Mouse (Mus musculus) megakaryocyte, embryonic 14.5 days (primary cell): ENCODE results near the gene Syne3. TPM values are rescaled to one million over a fixed set of nuclear protein-coding genes. Genes with fewer than 3 reads are reported as not detected.

ENCODE experiments used
- H3K27me3 ChIP-seq: replicated peaks from 2 replicates; pipeline ENCODE3; 2012; ENCODE audit warnings: inconsistent platforms
- H3K36me3 ChIP-seq: replicated peaks from 2 replicates; pipeline ENCODE3; 2012; ENCODE audit warnings: low read length, inconsistent platforms, mixed read lengths
- H3K4me1 ChIP-seq: 2 replicates; pipeline ENCODE4 v1.6.1; 2012; ENCODE audit warnings: inconsistent platforms
- H3K4me3 ChIP-seq: replicated peaks from 2 replicates; pipeline ENCODE3; 2012; ENCODE audit warnings: moderate library complexity, mild to moderate bottlenecking, inconsistent platforms
- H3K9me3 ChIP-seq: 2 replicates; pipeline ENCODE4 v1.6.1; 2012; ENCODE audit warnings: inconsistent platforms
- FLI1 ChIP-seq: IDR thresholded peaks from 2 replicates; pipeline ENCODE4 v1.6.1; 2012; ENCODE audit warnings: low read length, inconsistent platforms, mixed read lengths
- GATA1 ChIP-seq: IDR thresholded peaks from 3 replicates; pipeline ENCODE4 v1.6.1; 2012; ENCODE audit warnings: mixed read lengths, low read length, inconsistent platforms, borderline replicate concordance
- polyA plus RNA-seq: library from polyadenylated mRNA; stranded (reverse); fragments of >175 nt; gene quantifications from 2 replicates; pipeline ENCODE4 v1.2.3, GENCODE M21; 2012; ENCODE audit warnings: low replicate concordance; ENCODE audit not compliant: insufficient read depth

Gene Syne3
- polyA plus RNA-seq, 1 experiment, result 6.8 TPM

GRCm38 (mm10) chr12:104992838-104993237 lies 16.8 kb downstream of the Syne3 start:
- Histone ChIP-seq H3K36me3 (peaks cover 79% of the 10 kb centered on the region), H3K4me1 (peaks cover 99% of the 10 kb centered on the region), H3K9me3 (no peaks in the 10 kb centered on the region), H3K4me3 (no peak overlapping the region), H3K27me3 (no peaks in the 10 kb centered on the region)
- TF ChIP-seq GATA1, result no peak
- no peak for TF ChIP-seq FLI1

DNA sequence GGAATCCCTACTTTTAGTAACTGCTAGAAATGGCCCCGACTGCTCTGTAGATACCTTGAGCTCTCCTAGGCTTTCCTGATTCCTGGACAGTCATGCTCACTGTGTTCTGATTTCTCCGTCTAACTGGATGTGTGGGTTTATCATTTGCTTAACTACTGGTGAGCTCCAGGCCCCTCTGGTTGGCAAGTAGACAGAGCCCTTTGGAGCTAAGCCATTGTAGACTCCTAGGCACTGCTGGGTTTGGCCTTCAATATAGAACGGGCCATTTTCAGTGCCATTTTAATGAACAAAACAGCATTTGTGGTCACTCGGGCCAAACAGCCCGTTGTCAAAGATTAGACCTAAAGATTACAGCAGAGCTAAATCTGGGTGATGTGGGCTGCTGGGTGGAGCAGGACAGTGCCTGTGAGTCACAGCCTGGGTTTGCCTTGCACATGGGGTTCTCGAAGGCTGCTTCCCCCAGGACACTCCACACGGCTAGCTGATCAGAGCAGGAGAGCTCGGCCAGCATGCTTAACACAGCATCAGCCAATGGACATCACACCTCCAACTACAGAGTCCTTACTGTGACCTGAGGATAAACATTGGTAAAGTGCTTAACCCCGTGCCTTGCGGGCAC lies 17.4 kb downstream of the Syne3 start:
- Histone ChIP-seq H3K4me1 (peaks cover 99% of the 10 kb centered on the region), H3K36me3 (peaks cover 79% of the 10 kb centered on the region), H3K4me3 (peak overlapping the region; percentile 57), H3K27me3 (no peaks in the 10 kb centered on the region), H3K9me3 (no peaks in the 10 kb centered on the region)
- TF ChIP-seq GATA1 (no peak), FLI1 (no peak)

DNA sequence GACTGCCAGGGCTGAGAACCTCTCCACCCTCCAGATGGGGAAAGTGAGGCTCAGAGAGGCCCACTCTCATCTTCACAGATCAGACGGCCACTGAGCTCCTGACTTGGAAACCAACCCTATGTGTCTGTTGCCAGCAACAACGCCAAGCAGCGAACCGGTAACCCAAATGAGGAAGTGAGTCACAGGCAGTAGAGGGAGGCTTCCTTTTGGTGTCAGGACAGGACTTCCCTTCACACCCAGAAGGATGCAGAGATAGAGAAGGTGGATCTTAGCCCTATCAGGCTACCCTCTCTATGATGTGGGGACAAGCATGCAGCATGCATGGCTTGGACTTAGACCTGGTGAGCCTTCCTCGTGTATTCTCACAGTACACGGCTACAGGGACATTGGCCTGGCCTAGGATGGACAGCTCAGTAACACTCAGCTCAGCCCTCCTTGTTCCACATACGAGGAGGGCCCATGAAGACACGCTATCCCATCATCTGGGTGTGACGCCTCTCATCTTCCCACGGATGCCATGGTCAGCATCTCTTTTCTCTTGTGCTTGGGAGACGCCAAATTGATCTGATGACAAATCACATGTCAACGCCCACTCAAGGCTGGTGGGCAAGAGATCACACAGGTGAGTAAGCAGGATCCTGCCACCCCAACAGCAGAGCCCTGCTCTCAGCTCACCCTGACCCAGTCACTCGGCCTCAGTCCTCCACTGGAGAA lies 18.7 kb downstream of the Syne3 start:
- H3K36me3 ChIP-seq, result peaks cover 74% of the 10 kb centered on the region
- peak overlapping the region; percentile 80 for H3K4me3 ChIP-seq
- H3K4me1 ChIP-seq, result peaks cover 99% of the 10 kb centered on the region
- H3K27me3 ChIP-seq, result no peaks in the 10 kb centered on the region
- TF ChIP-seq FLI1 (no peak), GATA1 (no peak)
- H3K9me3 ChIP-seq, result no peaks in the 10 kb centered on the region

- Histone ChIP-seq H3K36me3 (peaks cover 72% of the 10 kb centered on the region), H3K4me3 (no peak overlapping the region), H3K27me3 (no peaks in the 10 kb centered on the region), H3K9me3 (no peaks in the 10 kb centered on the region), H3K4me1 (peaks cover 100% of the 10 kb centered on the region)
- TF ChIP-seq FLI1, result no peak
- no peak for TF ChIP-seq GATA1
Observed at GRCm38 (mm10) chr12:104987936-104988335, 21.7 kb downstream of the Syne3 start.

GRCm38 (mm10) chr12:104986781-104987180 lies 22.8 kb downstream of the Syne3 start:
- Histone ChIP-seq H3K27me3 (no peaks in the 10 kb centered on the region), H3K9me3 (no peaks in the 10 kb centered on the region), H3K36me3 (peaks cover 71% of the 10 kb centered on the region), H3K4me1 (peaks cover 100% of the 10 kb centered on the region), H3K4me3 (peak overlapping the region; percentile 44)
- no peak for TF ChIP-seq GATA1
- no peak for TF ChIP-seq FLI1

DNA sequence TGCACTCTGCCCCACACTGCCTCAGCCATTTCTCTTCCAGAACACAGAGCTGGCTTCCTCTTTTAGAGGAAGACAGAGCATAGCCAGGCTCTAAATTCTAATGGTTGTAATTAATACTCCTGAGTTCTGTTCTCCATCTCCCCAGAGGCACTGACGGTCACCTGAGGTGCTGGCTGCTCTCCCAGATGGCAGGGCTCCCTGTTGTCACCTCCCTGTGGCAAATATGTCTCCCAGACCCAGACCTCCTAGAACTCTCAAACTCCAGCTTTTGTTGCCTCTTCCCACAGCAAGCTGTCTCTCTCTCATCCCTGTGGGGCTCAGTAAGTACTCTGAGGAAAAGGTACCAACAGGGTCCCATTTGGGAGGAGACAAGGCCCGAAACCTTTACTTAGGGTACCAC lies 23.6 kb downstream of the Syne3 start:
- H3K4me3 ChIP-seq, result peak overlapping the region; percentile 31
- TF ChIP-seq FLI1 (no peak), GATA1 (no peak)
- H3K36me3 ChIP-seq, result peaks cover 74% of the 10 kb centered on the region
- H3K4me1 ChIP-seq, result peaks cover 100% of the 10 kb centered on the region
- no peaks in the 10 kb centered on the region for H3K9me3 ChIP-seq
- H3K27me3 ChIP-seq, result no peaks in the 10 kb centered on the region

- Histone ChIP-seq H3K4me3 (no peak overlapping the region), H3K9me3 (no peaks in the 10 kb centered on the region), H3K27me3 (no peaks in the 10 kb centered on the region), H3K4me1 (peaks cover 93% of the 10 kb centered on the region), H3K36me3 (peaks cover 70% of the 10 kb centered on the region)
- TF ChIP-seq FLI1 (no peak), GATA1 (no peak)
Observed at GRCm38 (mm10) chr12:104985088-104985487, 24.5 kb downstream of the Syne3 start.

DNA sequence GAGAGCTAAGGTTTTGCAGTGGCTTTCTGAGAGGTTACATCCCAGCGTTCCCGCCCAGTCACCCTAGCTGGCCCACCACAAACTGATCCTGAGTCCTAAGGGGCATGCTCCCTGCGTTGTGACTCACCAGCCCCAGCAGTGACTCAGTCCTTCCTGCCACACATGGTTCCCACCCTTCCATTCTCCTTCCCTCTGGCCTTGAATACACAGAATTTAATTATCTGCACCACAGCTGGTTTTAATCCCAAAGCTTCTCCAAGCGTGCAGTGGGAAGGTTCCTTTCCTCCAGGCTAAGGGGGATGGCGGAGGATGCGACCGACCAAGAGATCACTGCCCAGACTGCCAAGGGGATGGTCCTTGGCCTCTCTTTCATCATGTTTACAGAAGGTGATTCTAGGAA lies 26.1 kb downstream of the Syne3 start:
- Histone ChIP-seq H3K36me3 (peaks cover 73% of the 10 kb centered on the region), H3K4me3 (peak overlapping the region; percentile 44), H3K27me3 (no peaks in the 10 kb centered on the region), H3K4me1 (peaks cover 88% of the 10 kb centered on the region), H3K9me3 (peaks cover 7% of the 10 kb centered on the region; the same call in 1 of the 2 replicates)
- TF ChIP-seq FLI1 (no peak), GATA1 (no peak)

GRCm38 (mm10) chr12:104978943-104979723 lies 30.5 kb downstream of the Syne3 start:
- Histone ChIP-seq H3K9me3 (peaks cover 12% of the 10 kb centered on the region; the same call in 1 of the 2 replicates), H3K4me3 (no peak overlapping the region), H3K27me3 (no peaks in the 10 kb centered on the region), H3K4me1 (peaks cover 75% of the 10 kb centered on the region), H3K36me3 (peaks cover 74% of the 10 kb centered on the region)
- TF ChIP-seq FLI1 (no peak), GATA1 (no peak)
